Comparison of ENCODE assay signal across 31 mouse cellular contexts in genomic region chr10:38979699-38980098, GRCm38 (mm10). TPM values are rescaled to one million over a fixed set of nuclear protein-coding genes. Genes with fewer than 3 reads are reported as not detected.
A peak's percentile ranks its signal among the peaks of the same experiment; 100 is the strongest.
DNase-seq lines count a peak whose midpoint lies in the region; ATAC-seq lines count a peak whose summit lies in the region.
"Had no signal": no experiment of that assay in that cellular context is flagged by ENCODE, and none has a peak within 500 bp of the region (broad histone marks: within the 10 kb centered on the region; RNA-seq: fewer than 3 reads in every experiment).

No protein-coding gene starts in this region.

- H3K4me1 ChIP-seq in heart, embryonic 16.5 days (ENCODE audit: control insufficient read depth, insufficient read depth, low read length) = peaks cover 48% of the 10 kb centered on the region
- H3K4me1 ChIP-seq in stomach, embryonic 16.5 days (ENCODE audit: control insufficient read depth, insufficient read depth, low read length) = peaks cover 15% of the 10 kb centered on the region; the same call in 1 of the 2 replicates
- H3K4me1 ChIP-seq: forebrain, embryonic 12.5 days; liver, embryonic 12.5 days; megakaryocyte, embryonic 14.5 days; midbrain, embryonic 12.5 days; neural tube, embryonic 12.5 days had no signal

- peak; percentile 94 for DNase-seq in heart, adult 11 months
- DNase-seq in heart, postnatal 10 days = no peak
- no peak for DNase-seq in heart, postnatal 14 days
- DNase-seq in kidney, adult 9 months = peak; percentile 41
- no peak for DNase-seq in kidney, postnatal 14 days
- no peak for DNase-seq in urinary bladder, postnatal 25 days (ENCODE audit: low spot score)
- DNase-seq: adrenal gland, postnatal 14 days; cerebellum, adult 18-20 months; cerebellum, postnatal 10 days; forebrain, postnatal 0 days; gastrocnemius, postnatal 14 days; liver, postnatal 0 days; lung, postnatal 4 days; right cerebral cortex, adult 18-20 months; spleen, adult 18-20 months had no signal

- H3K4me3 ChIP-seq in heart, embryonic 16.5 days (ENCODE audit: low read length) = no peak overlapping the region
- H3K4me3 ChIP-seq in stomach, embryonic 16.5 days (replicated peaks; ENCODE audit: low read length) = no peak overlapping the region
- H3K4me3 ChIP-seq: forebrain, embryonic 12.5 days; layer of hippocampus, adult 2 months; left cerebral cortex, adult 2 months; limb, embryonic 13.5 days; liver, embryonic 12.5 days; megakaryocyte, embryonic 14.5 days; midbrain, embryonic 12.5 days; myocyte; neural tube, embryonic 12.5 days had no signal

- no peak for ATAC-seq in heart, embryonic 16.5 days (replicated peaks; ENCODE audit: extremely low read depth, insufficient read depth, low FRiP score)
- no peak for ATAC-seq in stomach, embryonic 16.5 days (ENCODE audit: insufficient read depth, low FRiP score)
- ATAC-seq: forebrain, postnatal 0 days; intestine, postnatal 0 days; liver, embryonic 12.5 days; liver, postnatal 0 days; Patski had no signal

- WGBS in heart, embryonic 16.5 days = 61% methylated on average over 5 of the region's 5 CpGs
- WGBS in stomach, embryonic 16.5 days = 54% methylated on average over 5 of the region's 5 CpGs

- H3K36me3 ChIP-seq in heart, embryonic 16.5 days (ENCODE audit: control insufficient read depth, insufficient read depth) = peaks cover 4% of the 10 kb centered on the region; the same call in 1 of the 2 replicates
- no peaks in the 10 kb centered on the region for H3K36me3 ChIP-seq in stomach, embryonic 16.5 days (ENCODE audit: control insufficient read depth, insufficient read depth, low read length)
- H3K36me3 ChIP-seq: forebrain, embryonic 12.5 days; G1E; liver, embryonic 12.5 days; midbrain, embryonic 12.5 days; neural tube, embryonic 12.5 days had no signal

- peak overlapping the region; percentile 59 for H3K27ac ChIP-seq in heart, embryonic 16.5 days (ENCODE audit: low read length)
- peak overlapping the region; percentile 5; the same call in 1 of the 2 replicates for H3K27ac ChIP-seq in stomach, embryonic 16.5 days (ENCODE audit: low read length)
- H3K27ac ChIP-seq: forebrain, embryonic 12.5 days; hindbrain, embryonic 14.5 days; left cerebral cortex, adult 2 months; limb, embryonic 13.5 days; liver, embryonic 12.5 days; midbrain, embryonic 12.5 days; neural tube, embryonic 12.5 days had no signal

- no peaks in the 10 kb centered on the region for H3K27me3 ChIP-seq in heart, embryonic 16.5 days (ENCODE audit: control insufficient read depth, insufficient read depth, low read length)
- H3K27me3 ChIP-seq in stomach, embryonic 16.5 days (ENCODE audit: control insufficient read depth, insufficient read depth, low read length) = no peaks in the 10 kb centered on the region
- H3K27me3 ChIP-seq: forebrain, embryonic 12.5 days; limb, embryonic 13.5 days; liver, embryonic 12.5 days; megakaryocyte, embryonic 14.5 days; midbrain, embryonic 12.5 days; neural tube, embryonic 12.5 days; Patski had no signal

- H3K9me3 ChIP-seq in heart, embryonic 16.5 days (replicated peaks; ENCODE audit: control insufficient read depth, low read length) = no peaks in the 10 kb centered on the region
- no peaks in the 10 kb centered on the region for H3K9me3 ChIP-seq in stomach, embryonic 16.5 days (replicated peaks; ENCODE audit: control insufficient read depth, low read length)
- H3K9me3 ChIP-seq: forebrain, embryonic 12.5 days; G1E; limb, embryonic 13.5 days; liver, embryonic 12.5 days; megakaryocyte, embryonic 14.5 days; midbrain, embryonic 12.5 days; neural tube, embryonic 12.5 days had no signal

- H3K4me2 ChIP-seq in heart, embryonic 16.5 days (ENCODE audit: low read depth, low read length) = no peak overlapping the region
- H3K4me2 ChIP-seq in stomach, embryonic 16.5 days (ENCODE audit: low read depth, low read length) = no peak overlapping the region
- H3K4me2 ChIP-seq: forebrain, embryonic 12.5 days; hindbrain, embryonic 14.5 days; limb, embryonic 13.5 days; liver, embryonic 12.5 days; midbrain, embryonic 12.5 days; neural tube, embryonic 12.5 days had no signal

- intact Hi-C loops in heart, postnatal 10 days (cut with DNase I) = loop anchor here (5.0 kb wide), 1 partner anchor 97 kb away; no protein-coding TSS in a partner anchor
- intact Hi-C loops in heart, postnatal 14 days (cut with DNase I) = no loop called here

- H3K9ac ChIP-seq in heart, embryonic 16.5 days (ENCODE audit: low read length) = no peak overlapping the region
- H3K9ac ChIP-seq in stomach, embryonic 16.5 days (ENCODE audit: low read length) = no peak overlapping the region
- H3K9ac ChIP-seq: forebrain, embryonic 12.5 days; forebrain, postnatal 0 days; hindbrain, embryonic 14.5 days; limb, embryonic 13.5 days; liver, embryonic 12.5 days; liver, postnatal 0 days; midbrain, embryonic 12.5 days; neural tube, embryonic 12.5 days had no signal

RNA-seq across cellular contexts. Expression of gene Lama4, which starts 14.4 kb away (rescaled TPM):
- 100 to 1,000 TPM; 207 to 219 TPM for total RNA-seq in heart, postnatal 10 days (2021)
- polyA plus RNA-seq in heart, embryonic 16.5 days (2015; fragmentation: Nextera tagmentation; extraction: Ambion mirVana) = 105 and 126 TPM in 2 replicates
- 100 to 1,000 TPM; 123 to 133 TPM for total RNA-seq in heart, postnatal 14 days (2021)
- 72.4 and 75.1 TPM in 2 replicates for polyA plus RNA-seq in stomach, embryonic 16.5 days (2015; fragmentation: Nextera tagmentation; extraction: Ambion mirVana)
- total RNA-seq: granulocyte monocyte progenitor cell, adult 5-6 weeks had no signal
- polyA plus RNA-seq: G1E had no signal

Comparison
In these comparisons a context has a peak if more than half of its experiments do, and no peak if none do; other contexts are left out.
1. DNase-seq: peak in heart, adult 11 months (single experiment) and kidney, adult 9 months (single experiment); none in heart, postnatal 10 days (0 of 2), heart, postnatal 14 days (0 of 2), kidney, postnatal 14 days (single experiment) and urinary bladder, postnatal 25 days (single experiment).